Mouse (Mus musculus): ENCODE measurements at regions not wholly inside any gene's neighbourhood (a gene's known extent, or its start where the extent isn't known, plus 50 kb on each side); places are given as distances from the start of the nearest gene placed in this dataset.

- no peak for DNase-seq (ENCODE audit: low read depth, low spot score)
These were observed 169.9 kb upstream of the Lef1 start for GRCm38 (mm10) chr3:130940302-130940867.

DNA sequence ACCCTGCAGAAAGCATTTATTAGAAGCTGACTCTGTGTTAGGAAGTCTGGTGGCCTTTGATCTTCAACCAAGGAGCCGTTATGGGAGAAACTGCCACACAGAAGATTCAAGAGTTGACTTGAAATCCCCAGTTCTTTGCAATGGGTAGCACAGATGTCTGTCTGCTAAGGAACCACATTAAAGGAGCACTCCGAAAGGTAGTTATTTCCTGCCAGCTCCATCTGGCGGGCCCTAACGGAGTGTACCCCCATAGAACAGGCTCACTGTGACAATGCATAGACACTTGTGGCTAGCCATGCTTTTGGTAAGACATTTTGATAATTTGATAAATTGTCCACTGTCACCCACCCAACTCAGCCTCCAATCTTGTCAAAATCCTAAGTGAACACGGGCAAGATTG lies 173.3 kb upstream of the Lef1 start:
- no peak for DNase-seq (ENCODE audit: low read depth, low spot score)

DNA sequence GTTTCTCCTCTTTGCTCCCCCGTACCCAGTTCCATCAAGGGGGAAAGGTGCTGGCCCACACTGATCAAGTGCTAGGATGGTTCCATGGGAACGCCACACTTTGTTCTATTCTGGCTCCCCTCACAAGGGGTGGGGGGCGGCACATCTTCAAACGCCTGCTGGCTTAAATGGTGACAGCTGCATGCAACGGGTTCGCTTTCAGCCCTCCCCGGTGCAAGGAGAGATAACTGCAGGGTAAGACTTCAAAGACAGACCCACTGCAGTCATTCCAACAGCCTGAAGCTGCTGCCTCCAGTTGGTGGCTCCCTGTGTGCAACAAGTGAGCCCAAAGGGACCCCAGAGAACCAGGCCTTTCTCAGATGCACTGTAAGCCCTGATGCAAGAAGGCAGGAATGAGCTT lies 173.9 kb upstream of the Lef1 start:
- DNase-seq (ENCODE audit: low read depth, low spot score) = no peak

DNA sequence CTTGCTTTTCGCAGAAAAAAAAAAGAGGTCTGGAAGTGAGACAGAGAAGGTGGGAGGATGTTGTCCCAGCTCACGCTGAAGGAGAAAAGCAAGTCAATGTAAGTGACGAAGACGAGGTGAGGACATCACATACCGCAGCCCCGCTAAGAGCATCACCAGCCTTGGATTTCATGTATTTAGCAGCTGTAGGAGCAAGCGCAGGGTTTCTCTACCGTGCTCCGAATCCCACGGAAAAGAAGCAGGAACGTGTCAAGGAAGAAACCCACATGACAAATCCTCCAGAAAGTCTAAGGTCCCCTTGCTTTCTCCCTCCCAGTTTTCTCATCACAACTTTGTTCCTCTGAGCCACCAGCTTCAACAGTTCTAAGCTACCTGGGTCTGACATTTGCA lies 174.3 kb upstream of the Lef1 start:
- DNase-seq (ENCODE audit: low read depth, low spot score) = no peak

DNA sequence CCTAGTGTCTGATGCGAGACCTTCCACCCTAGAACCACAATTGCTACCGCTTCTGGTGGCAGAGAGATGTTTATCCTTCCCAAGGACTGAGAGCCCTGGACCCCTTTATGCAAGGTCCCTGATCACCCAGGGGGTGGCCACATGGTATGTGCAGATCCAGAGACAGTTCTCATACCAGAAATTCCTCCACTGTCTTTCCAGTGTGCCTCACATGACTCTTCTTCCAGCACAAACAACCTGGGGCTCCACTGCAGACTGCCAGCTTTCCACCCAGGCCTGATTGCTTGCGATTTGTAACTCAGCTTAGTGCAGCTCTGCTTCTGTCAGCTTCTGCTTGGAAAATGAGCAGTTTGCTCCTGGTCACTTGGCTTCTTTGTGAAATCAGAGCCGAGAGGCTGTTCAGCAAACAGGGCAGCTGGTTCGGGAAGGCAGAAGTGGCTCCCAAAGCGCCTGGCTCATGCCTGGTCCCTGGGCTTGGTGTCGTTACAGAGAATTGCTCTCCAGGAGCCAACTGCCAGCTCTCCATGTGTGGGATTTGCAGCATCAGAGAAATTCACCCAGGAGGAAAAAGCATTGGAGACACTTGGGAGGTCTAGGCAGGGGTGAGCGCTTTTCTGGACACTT lies 174.9 kb upstream of the Lef1 start:
- no peak for DNase-seq (ENCODE audit: low read depth, low spot score)

- DNase-seq (ENCODE audit: low read depth, low spot score) = no peak
These were observed 177.5 kb upstream of the Lef1 start for GRCm38 (mm10) chr3:130932723-130933122.

DNA sequence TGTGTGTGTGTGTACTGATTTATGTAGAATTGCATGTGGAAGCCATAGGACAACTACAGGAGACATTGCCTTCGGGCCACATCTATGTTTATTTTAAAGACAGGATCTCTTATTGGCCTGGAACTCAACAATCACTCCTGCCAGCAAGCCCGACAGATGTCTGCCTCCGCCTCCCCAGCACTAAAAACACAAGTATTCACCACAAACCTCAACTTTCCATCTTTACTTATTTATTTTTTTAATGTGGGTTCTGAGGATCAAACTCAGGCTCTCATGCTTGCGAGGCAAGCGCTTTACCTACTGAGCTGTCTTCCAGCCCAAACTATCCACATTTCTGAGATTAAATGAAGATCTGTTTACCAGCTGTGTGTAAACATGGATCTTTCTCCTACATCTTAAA lies 178.0 kb upstream of the Lef1 start:
- no peak for DNase-seq (ENCODE audit: low read depth, low spot score)

DNA sequence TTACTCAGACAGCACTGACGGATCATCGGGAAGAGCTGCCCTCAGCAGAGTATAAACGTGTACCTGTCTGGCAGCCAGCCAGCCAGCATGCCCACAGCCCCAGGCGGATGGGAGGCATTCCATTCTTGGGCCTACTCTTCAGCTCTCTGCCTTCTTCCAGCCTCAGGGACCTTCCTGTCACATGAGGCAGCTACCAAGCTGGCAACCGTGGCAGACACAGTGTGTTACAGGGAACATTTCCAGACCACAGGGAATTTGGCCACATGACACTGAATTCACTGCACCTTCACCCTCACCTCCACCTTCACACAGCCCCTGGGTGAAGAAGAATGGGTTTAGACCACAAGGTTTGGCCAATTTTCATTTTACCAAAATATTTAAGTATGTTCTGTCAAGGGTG lies 185.3 kb upstream of the Lef1 start:
- DNase-seq (ENCODE audit: low read depth, low spot score) = no peak

DNA sequence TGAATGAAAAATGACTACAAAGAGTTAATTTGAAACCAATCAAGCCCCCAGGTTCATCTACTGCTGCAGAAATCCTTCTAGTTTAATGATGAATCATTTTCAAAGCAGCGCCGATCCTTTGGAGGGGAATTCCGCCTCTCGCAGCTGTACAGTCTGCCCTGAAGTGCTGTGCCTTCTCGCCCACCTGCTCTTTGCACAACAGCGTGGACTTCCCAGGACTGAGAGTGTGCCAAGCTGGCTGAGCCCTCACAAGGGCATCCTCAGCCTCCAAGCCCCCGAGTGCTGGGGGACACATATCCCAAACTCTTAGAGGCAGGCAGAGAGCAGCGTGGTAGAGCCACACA lies 186.7 kb upstream of the Lef1 start:
- DNase-seq (ENCODE audit: low read depth, low spot score) = no peak

GRCm38 (mm10) chr3:130922812-130923614 lies 187.3 kb upstream of the Lef1 start:
- DNase-seq (ENCODE audit: low read depth, low spot score) = no peak

GRCm38 (mm10) chr3:130921621-130922245 lies 188.5 kb upstream of the Lef1 start:
- no peak for DNase-seq (ENCODE audit: low read depth, low spot score)

- DNase-seq (ENCODE audit: low read depth, low spot score) = no peak
These were observed 183.6 kb upstream of the Rpl34 start for GRCm38 (mm10) chr3:130913812-130914211.

- DNase-seq (ENCODE audit: low read depth, low spot score) = no peak
These were observed 174.9 kb upstream of the Rpl34 start for GRCm38 (mm10) chr3:130905101-130905500.

DNA sequence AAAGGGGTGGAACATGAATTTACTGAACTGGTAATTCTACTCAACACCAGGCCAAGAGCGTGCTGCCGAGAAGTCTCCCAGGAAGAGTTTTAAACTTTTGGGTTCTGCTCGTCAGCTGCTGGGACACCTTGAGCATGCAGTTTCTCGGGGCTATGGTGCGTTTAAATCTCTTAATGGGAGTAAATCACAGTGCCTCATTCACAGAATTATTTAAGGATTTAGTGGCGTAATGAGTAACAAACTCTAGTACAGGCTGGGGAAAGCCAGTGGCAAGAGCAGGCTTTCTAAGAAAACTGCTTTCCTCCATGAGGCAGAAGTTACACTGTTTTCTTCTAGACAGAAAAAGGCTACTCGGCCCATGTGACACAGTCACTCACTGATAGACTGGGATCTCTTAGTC lies 173.1 kb upstream of the Rpl34 start:
- no peak for DNase-seq (ENCODE audit: low read depth, low spot score)

GRCm38 (mm10) chr3:130902376-130902775 lies 172.2 kb upstream of the Rpl34 start:
- no peak for DNase-seq (ENCODE audit: low read depth, low spot score)

DNA sequence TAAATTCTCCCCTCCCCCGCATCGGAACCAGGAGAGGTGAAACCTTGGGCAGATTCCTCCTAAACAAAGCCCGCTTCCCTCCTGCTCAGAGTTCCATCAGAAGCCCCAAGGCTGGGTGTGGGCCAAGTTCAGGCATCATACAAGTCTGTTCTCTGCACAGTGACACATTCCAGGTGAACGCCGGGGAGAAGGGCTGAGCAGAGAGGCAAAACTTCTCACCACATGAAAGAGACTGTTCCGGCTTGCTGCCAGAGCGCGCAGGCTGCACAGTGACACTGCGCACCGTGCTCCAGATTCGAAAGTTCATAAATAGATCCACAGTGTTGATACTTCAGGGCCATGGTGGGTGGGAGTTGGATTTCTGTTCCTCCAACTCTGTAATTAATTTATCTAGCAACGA lies 171.1 kb upstream of the Rpl34 start:
- peak; percentile 17 for DNase-seq (ENCODE audit: low read depth, low spot score)

GRCm38 (mm10) chr3:130900846-130901245 lies 170.6 kb upstream of the Rpl34 start:
- no peak for DNase-seq (ENCODE audit: low read depth, low spot score)

- DNase-seq (ENCODE audit: low read depth, low spot score) = no peak
These were observed 170.0 kb upstream of the Rpl34 start for GRCm38 (mm10) chr3:130900054-130900840.

GRCm38 (mm10) chr3:130894168-130894814 lies 164.1 kb upstream of the Rpl34 start:
- no peak for DNase-seq (ENCODE audit: low read depth, low spot score)

DNA sequence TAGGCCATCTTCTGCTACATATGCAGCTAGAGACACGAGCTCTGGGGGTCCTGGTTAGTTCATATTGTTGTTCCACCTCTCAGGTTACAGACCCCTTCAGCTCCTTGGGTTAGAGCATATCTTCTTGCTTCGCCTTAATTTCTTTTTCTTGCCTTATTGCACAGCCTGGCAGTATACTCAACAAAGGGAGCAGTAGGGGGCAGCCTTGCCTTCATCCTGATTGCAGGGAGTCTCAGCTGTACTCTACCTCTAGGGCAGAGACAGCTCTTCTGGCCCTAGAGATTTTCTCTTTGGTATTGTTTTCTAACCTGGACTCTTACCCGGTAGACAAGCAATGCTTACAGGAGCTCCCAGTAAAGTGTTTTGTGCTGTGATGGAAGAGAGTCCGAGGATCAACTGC lies 161.1 kb upstream of the Rpl34 start:
- DNase-seq (ENCODE audit: low read depth, low spot score) = no peak

DNA sequence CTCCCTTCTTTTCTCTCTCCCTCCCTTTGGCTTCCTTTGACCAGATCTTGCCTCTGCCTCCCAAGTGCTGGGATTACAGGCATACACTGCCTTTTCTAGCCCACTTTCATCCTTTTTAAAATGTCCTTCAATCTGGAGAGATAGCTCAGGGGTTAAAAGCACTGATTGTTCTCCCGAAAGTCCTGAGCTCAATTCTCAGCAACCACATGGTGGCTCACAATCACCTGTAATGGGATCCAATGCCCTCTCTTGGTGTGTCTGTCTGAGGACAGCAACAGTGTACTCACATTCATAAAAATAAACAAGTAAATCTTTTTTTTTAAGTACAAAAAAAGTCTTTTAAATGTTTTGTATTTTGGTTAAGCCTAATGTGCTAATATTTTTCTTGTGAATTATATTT lies 158.4 kb upstream of the Rpl34 start:
- DNase-seq (ENCODE audit: low read depth, low spot score) = no peak
